Mouse (Mus musculus): ENCODE data around the gene Gm10666. TPM values are rescaled to one million over a fixed set of nuclear protein-coding genes. Genes with fewer than 3 reads are reported as not detected.
"Not testable (repeated sequence)": the region's sequence is repeated elsewhere in the genome, so short reads cannot be mapped to it uniquely, and the experiment has no call there.

Gene Gm10666
- total RNA-seq (2015) (not detected in 2 replicates), total RNA-seq (2017) (not detected in 2 replicates)

DNA sequence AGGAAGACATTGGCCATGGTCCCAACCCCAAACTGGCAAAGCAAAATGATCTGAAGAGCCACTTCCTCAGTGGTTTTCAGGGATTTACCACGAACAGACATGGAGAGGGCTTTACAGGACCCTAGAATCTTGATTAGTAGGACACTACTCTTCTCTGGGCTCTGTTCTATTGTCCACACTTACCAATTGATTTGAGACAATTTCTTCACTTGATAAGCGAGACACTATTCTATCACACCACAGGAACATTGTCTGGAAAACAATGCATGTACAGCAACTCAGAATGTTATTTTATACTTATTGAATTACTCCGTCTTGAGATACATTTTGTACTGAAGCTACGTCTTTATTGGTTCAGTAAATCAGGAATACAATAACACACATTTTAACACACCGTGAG lies at the start of gene Gm10666:
Gene Gm10666 (minus strand): TSS at position 101 of the 400 bp plus-strand sequence.
- not testable (repeated sequence) for ATAC-seq (replicated peaks; ENCODE audit: poor library complexity)

DNA sequence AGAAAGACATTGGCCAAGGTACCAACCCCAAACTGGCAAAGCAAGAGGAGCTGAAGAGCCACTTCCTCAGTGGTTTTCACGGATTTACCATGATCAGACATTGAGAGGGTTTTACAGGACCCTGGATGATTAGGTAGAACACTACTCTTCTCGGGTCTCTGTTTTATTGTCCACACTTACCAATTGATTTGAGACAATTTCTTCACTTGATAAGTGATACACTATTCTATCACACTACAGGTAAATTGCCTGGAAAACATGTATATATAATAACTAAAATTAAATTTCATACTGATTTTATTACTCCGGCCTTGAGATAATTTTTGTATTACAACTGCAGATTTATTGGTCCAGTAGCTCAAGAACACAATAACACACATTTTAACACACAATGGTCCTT lies 29.4 kb upstream of the Gm10666 start, which contains the start of gene Vmn1r142:
Gene Vmn1r142 (minus strand): TSS at position 101 of the 400 bp plus-strand sequence.
- ATAC-seq (replicated peaks; ENCODE audit: poor library complexity), result not testable (repeated sequence)

DNA sequence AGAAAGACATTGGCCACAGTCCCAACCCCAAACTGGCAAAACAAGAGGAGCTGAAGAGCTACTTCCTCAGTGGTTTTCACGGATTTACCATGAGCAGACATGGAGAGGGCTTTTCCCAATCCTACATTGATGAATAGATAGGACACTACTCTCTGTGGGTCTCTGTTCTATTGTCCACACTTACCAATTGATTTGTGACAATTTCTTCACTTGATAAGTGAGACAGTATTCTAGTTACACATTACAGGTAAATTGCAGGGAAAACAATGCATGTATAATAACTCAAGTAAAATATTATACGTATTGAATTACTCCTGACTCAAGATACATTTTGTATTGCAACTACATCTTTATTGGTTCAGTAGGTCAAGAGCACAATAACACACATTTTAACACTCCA lies 16.4 kb downstream of the Gm10666 start, which contains the start of gene Gm16451:
Gene Gm16451 (minus strand): TSS at position 101 of the 400 bp plus-strand sequence.
- ATAC-seq (replicated peaks; ENCODE audit: poor library complexity), result not testable (repeated sequence)

Other genes with a start within 250 kb of the Gm10666 start
- not detected in 2 replicates for gene Gm5891, start 213.4 kb downstream of the Gm10666 start, total RNA-seq (2015)
- not detected in 2 replicates for gene Gm5891, start 213.4 kb downstream of the Gm10666 start, total RNA-seq (2017)
- gene Vmn1r137, start 140.2 kb downstream of the Gm10666 start, total RNA-seq (2015), result not detected in 2 replicates
- gene Vmn1r137, start 140.2 kb downstream of the Gm10666 start, total RNA-seq (2017), result not detected in 2 replicates
- not detected in 2 replicates for gene Vmn1r138, start 105.8 kb downstream of the Gm10666 start, total RNA-seq (2015)
- not detected in 2 replicates for gene Vmn1r138, start 105.8 kb downstream of the Gm10666 start, total RNA-seq (2017)
- not detected in 2 replicates for gene Gm6176, start 78.4 kb downstream of the Gm10666 start, total RNA-seq (2015)
- gene Gm6176, start 78.4 kb downstream of the Gm10666 start, total RNA-seq (2017), result not detected in 2 replicates
- gene Vmn1r139, start 65.7 kb downstream of the Gm10666 start, total RNA-seq (2015), result not detected in 2 replicates
- gene Vmn1r139, start 65.7 kb downstream of the Gm10666 start, total RNA-seq (2017), result not detected in 2 replicates
- gene Gm16451, start 16.5 kb downstream of the Gm10666 start, total RNA-seq (2015), result not detected in 2 replicates
- not detected in 2 replicates for gene Gm16451, start 16.5 kb downstream of the Gm10666 start, total RNA-seq (2017)
- not detected in 2 replicates for gene Vmn1r142, start 29.3 kb upstream of the Gm10666 start, total RNA-seq (2015)
- not detected in 2 replicates for gene Vmn1r142, start 29.3 kb upstream of the Gm10666 start, total RNA-seq (2017)
- not detected in 2 replicates for gene Vmn1r143, start 54.6 kb upstream of the Gm10666 start, total RNA-seq (2015)
- gene Vmn1r143, start 54.6 kb upstream of the Gm10666 start, total RNA-seq (2017), result not detected in 2 replicates
- not detected in 2 replicates for gene Gm8653, start 66.5 kb upstream of the Gm10666 start, total RNA-seq (2015)
- not detected in 2 replicates for gene Gm8653, start 66.5 kb upstream of the Gm10666 start, total RNA-seq (2017)
- gene Gm8453, start 94.7 kb upstream of the Gm10666 start, total RNA-seq (2015), result not detected in 2 replicates
- not detected in 2 replicates for gene Gm8453, start 94.7 kb upstream of the Gm10666 start, total RNA-seq (2017)
- not detected in 2 replicates for gene Gm4187, start 195.0 kb upstream of the Gm10666 start, total RNA-seq (2015)
- not detected in 2 replicates for gene Gm4187, start 195.0 kb upstream of the Gm10666 start, total RNA-seq (2017)
- not detected in 2 replicates for gene Gm8660, start 236.3 kb upstream of the Gm10666 start, total RNA-seq (2015)
- not detected in 2 replicates for gene Gm8660, start 236.3 kb upstream of the Gm10666 start, total RNA-seq (2017)

Data from megakaryocyte progenitor cell, adult 5-6 weeks (primary cell).